Mouse (Mus musculus): ENCODE data around the gene Cdc42bpb. TPM values are rescaled to one million over a fixed set of nuclear protein-coding genes. Genes with fewer than 3 reads are reported as not detected.
A peak's percentile ranks its signal among the peaks of the same experiment; 100 is the strongest.

Cdc42bpb gene
- polyA plus RNA-seq, 1 experiment from 2014 or later: 32.5 TPM

DNA sequence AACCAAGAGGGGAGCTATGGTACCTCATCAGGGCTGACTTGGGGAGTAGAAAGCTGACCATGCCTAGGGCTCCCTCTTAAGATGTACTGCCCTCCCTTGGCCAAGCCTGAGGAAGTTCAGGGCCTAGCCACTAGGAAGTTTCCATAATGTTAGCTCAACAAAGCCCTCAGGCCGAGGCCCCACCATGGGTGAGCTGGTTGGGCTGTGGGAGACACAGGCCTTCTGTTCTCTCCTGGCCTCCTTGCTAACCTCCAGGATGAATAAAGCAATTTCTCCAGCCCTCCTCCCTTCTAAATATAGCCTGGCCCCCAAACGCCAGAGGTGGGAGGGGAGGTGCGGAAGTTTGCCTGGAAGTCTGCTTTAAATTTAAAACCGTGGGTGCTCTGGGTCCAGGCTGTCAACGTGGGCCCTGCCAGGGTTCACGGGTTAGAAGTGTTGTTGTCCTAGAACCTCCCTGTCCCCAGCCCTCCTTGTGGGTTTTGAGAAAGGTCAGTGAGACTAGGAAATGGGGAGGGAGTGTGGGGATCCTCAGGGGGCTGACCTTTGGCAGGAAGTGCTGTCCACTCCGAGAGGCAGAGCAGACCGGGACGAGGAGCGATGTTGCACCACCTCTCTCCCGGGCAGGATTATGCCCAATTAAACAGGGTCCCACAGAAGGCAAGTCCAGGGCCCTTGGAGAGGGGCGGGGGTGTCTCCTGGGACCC lies 35.2 kb upstream of the Cdc42bpb start:
- Histone ChIP-seq H3K9me3 (no peaks in the 10 kb centered on the region), H3K27ac (peak overlapping the region; percentile 31; the same call in 1 of the 2 replicates), H3K27me3 (replicated peaks) (peaks cover 6% of the 10 kb centered on the region; the same call in 1 of the 2 replicates), H3K4me3 (replicated peaks) (peak overlapping the region; percentile 31), H3K4me2 (peak overlapping the region; percentile 56), H3K9ac (no peak overlapping the region), H3K4me1 (peaks cover 28% of the 10 kb centered on the region), H3K36me3 (no peaks in the 10 kb centered on the region)
- WGBS: 23% methylated on average over 12 of the region's 12 CpGs
- no peak for ATAC-seq (ENCODE audit: insufficient read depth, low FRiP score, low read depth)

DNA sequence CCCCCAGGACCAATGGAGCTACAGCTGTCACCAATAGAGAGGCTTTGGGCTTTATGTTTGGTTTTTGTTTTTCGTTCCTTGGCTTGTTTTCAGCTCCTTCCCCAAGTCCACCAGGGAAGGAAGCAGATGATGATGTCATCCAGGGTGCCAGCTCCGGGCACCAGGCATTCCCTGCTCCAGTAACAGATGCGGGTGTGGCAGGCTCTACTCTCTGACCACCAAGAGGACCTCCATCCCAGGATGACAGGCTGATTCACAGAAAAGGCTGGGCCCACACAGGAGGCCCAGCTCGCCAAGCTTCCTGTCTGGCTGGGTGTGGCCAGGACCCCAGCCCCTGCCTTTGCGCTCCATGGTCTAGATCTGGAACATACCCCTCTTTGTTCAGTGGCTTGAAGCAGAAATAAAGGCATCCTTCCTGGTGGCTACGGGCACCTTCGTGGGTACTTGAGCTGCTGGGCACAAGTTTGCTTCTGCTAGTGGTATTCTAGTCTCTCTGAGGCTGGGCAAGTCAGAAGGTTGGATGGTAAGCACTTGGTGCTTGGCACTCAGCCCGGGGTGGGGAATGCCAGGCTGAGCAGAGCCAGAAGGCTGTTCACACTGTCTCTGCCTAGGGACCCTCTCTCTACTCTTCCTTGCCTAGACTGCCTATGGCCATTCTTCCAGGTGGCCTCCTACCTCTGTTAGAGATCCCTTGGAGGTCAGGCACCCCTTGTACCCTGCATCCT lies 34.3 kb upstream of the Cdc42bpb start:
- Histone ChIP-seq H3K4me3 (replicated peaks) (no peak overlapping the region), H3K27me3 (replicated peaks) (peaks cover 15% of the 10 kb centered on the region), H3K9ac (no peak overlapping the region), H3K4me2 (no peak overlapping the region), H3K36me3 (no peaks in the 10 kb centered on the region), H3K27ac (no peak overlapping the region), H3K9me3 (no peaks in the 10 kb centered on the region), H3K4me1 (peaks cover 23% of the 10 kb centered on the region)
- ATAC-seq (ENCODE audit: insufficient read depth, low FRiP score, low read depth): no peak
- WGBS: 75% methylated on average over 8 of the region's 8 CpGs

DNA sequence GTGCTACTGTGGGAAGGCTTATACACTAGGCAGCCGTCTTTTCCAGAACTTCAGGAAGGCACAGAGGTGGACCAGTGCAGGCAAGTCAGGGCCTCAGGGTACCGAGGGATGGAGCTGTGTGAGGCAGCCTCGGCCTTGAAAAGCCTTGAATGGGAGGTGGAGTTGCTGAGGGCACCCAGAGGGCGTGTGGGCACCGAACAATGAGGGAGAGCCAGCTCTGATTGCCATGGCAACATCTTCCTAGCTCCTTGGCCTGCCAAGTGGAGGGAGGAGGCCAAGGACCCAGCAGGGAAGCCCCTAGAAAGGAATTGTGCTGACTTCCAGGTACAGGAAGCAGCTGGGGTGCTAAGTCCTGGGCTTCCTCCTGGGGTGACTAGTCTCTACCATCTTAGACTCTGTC lies 32.1 kb upstream of the Cdc42bpb start:
- Histone ChIP-seq H3K27me3 (replicated peaks) (peaks cover 27% of the 10 kb centered on the region), H3K4me3 (replicated peaks) (no peak overlapping the region), H3K27ac (no peak overlapping the region), H3K36me3 (no peaks in the 10 kb centered on the region), H3K9me3 (no peaks in the 10 kb centered on the region), H3K9ac (no peak overlapping the region), H3K4me2 (no peak overlapping the region), H3K4me1 (peaks cover 24% of the 10 kb centered on the region)
- WGBS: 34% methylated on average over 5 of the region's 5 CpGs
- ATAC-seq (ENCODE audit: insufficient read depth, low FRiP score, low read depth): no peak

DNA sequence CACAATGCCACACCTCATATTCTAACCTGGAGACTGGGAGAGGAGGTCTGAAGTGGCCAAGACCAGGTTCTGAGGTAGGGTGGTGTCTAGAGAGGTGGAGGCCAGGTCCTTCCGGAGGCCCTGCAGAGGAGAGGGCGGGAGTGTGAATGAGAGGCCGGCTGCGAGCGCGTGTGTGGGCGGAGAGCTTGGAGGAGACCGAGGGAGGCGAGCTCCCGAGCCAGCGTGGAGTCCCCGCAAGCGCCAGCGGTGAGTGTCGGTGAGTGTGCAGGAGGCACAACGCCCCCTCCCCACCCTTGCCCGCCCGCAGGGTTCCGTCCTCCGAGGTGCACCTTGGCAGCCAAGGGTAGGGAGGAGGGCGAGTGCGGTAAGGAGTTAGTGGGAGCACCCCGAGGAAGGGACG lies 29.1 kb upstream of the Cdc42bpb start, which contains the start of gene Lbhd2:
TSS of gene Lbhd2 (plus strand) at position 188 of the 400 bp plus-strand sequence.
- Histone ChIP-seq H3K27ac (no peak within 1 kb of the TSS), H3K4me2 (peak within 1 kb of the TSS; percentile 41), H3K27me3 (replicated peaks) (peaks cover 27% of the 10 kb centered on the region), H3K36me3 (no peaks in the 10 kb centered on the region), H3K4me3 (replicated peaks) (peak within 1 kb of the TSS; percentile 6; the same call in 1 of the 2 replicates), H3K4me1 (0 out of 2 replicates have a peak, but pooled peaks cover 10% of the 10 kb centered on the region), H3K9ac (no peak within 1 kb of the TSS), H3K9me3 (no peaks in the 10 kb centered on the region)
- 2% methylated on average over 23 of the region's 24 CpGs for WGBS
- no peak for ATAC-seq (ENCODE audit: insufficient read depth, low FRiP score, low read depth)

DNA sequence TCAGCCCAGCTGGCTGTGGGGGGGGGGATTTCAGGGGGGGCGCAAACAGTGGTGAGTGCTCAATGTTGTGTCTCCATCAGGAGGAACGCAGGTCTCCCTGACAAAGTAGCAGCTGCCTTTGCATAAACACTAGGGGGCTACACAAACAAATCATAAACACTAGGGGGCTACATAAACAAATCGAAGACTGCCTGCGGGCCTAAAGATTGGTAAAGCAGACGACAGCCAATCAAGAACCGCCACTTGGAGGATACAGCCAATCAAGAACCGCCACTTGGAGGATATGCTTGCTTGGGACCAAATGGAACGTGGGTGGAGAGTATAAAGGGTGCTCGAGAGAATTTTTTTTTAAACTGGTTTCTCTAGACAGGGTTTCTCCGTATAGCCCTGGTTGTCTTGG lies 27.4 kb upstream of the Cdc42bpb start:
- Histone ChIP-seq H3K4me1 (0 out of 2 replicates have a peak, but pooled peaks cover 10% of the 10 kb centered on the region), H3K9me3 (no peaks in the 10 kb centered on the region), H3K27ac (no peak overlapping the region), H3K4me2 (no peak overlapping the region), H3K9ac (no peak overlapping the region), H3K36me3 (no peaks in the 10 kb centered on the region), H3K4me3 (replicated peaks) (no peak overlapping the region), H3K27me3 (replicated peaks) (peaks cover 27% of the 10 kb centered on the region)
- ATAC-seq (ENCODE audit: insufficient read depth, low FRiP score, low read depth): no peak
- 53% methylated on average over 10 of the region's 10 CpGs for WGBS

DNA sequence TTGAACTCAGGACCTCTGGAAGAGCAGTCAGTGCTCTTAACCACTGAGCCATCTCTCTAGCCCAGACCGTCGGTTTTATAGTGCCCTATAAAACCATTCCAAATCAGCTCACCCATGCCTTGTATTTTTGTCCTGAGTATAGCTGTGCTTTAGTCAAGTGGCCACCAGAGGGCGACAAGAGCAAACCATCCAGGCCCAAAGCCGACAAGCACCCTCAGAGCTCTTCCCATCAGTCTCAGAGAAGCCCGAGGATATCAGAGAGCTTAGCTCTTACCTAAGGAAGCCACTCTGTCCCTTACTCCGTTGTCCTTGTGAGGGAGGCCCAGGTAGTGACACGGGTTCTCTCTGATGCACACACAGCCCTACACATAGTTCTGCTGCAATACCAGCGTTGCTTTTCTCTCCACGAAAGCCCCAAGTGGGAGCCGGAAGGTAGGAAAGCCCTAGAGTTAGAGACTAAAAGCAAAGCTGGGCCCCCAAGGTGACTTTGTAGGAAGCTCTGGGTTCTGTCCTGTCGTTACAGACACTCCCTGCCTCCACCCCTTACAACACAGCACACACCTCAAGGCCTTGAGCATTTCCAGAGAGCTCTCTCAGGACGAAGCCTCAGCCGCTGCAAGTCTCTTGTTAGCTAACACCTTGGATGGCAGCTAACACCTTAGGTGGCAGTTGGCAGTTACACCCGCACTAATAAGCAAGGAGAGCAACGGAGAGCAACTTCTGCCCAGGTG lies 24.1 kb upstream of the Cdc42bpb start:
- ATAC-seq (ENCODE audit: insufficient read depth, low FRiP score, low read depth): peak; percentile 34
- H3K27ac ChIP-seq: no peak overlapping the region
- H3K36me3 ChIP-seq: no peaks in the 10 kb centered on the region
- H3K9me3 ChIP-seq: no peaks in the 10 kb centered on the region
- peaks cover 11% of the 10 kb centered on the region for H3K27me3 ChIP-seq (replicated peaks)
- no peak overlapping the region for H3K4me3 ChIP-seq (replicated peaks)
- H3K4me2 ChIP-seq: no peak overlapping the region
- 0 out of 2 replicates have a peak, but pooled peaks cover 3% of the 10 kb centered on the region for H3K4me1 ChIP-seq
- no peak overlapping the region for H3K9ac ChIP-seq
- 20% methylated on average over 15 of the region's 15 CpGs for WGBS

DNA sequence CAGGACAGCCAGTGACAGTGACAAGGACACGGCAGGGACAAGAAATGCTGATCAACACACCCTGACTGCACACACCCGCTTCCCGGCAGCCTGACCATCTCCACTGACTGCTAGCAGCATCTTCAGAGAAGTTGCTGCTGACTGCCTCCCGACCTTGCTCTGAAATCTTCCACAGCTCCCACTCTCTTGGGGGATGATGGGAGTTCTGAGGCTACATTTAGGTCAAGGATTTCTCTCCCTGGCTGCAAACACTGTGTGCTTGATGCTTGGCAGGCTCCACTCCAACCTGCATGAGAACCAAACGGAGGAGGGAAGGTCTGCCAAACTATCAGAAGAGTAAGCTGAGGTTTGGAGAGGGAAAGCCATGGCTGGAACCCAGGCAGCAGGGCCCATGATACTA lies 19.5 kb upstream of the Cdc42bpb start:
- 54% methylated on average over 5 of the region's 5 CpGs for WGBS
- no peaks in the 10 kb centered on the region for H3K4me1 ChIP-seq
- no peak overlapping the region for H3K4me3 ChIP-seq (replicated peaks)
- H3K9me3 ChIP-seq: no peaks in the 10 kb centered on the region
- no peak overlapping the region for H3K4me2 ChIP-seq
- no peak overlapping the region for H3K9ac ChIP-seq
- no peaks in the 10 kb centered on the region for H3K27me3 ChIP-seq (replicated peaks)
- ATAC-seq (ENCODE audit: insufficient read depth, low FRiP score, low read depth): no peak
- H3K36me3 ChIP-seq: no peaks in the 10 kb centered on the region
- H3K27ac ChIP-seq: no peak overlapping the region

DNA sequence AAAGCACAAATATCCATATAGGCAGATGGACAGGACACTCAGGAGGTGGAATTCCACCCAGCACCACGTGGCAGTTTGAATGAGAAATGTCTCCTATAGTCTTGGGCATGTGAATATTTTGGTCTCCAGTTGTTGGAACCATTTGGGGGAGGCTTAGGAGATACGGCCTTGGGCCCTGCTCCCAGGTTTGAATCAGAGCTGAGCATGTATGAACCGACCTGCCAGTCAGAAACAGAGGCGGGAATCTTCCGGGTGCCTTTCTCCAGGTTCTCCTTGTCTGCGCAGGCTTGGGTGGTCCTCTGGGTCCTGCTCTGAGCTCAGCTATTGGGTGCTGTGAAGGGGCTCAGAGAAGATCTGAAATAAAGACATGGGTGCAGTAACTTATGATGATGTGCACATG lies 16.5 kb upstream of the Cdc42bpb start:
- WGBS: 81% methylated on average over 6 of the region's 6 CpGs
- Histone ChIP-seq H3K4me1 (no peaks in the 10 kb centered on the region), H3K9ac (no peak overlapping the region), H3K9me3 (no peaks in the 10 kb centered on the region), H3K36me3 (no peaks in the 10 kb centered on the region), H3K4me3 (replicated peaks) (no peak overlapping the region), H3K27me3 (replicated peaks) (no peaks in the 10 kb centered on the region), H3K4me2 (no peak overlapping the region), H3K27ac (no peak overlapping the region)
- ATAC-seq (ENCODE audit: insufficient read depth, low FRiP score, low read depth): no peak

DNA sequence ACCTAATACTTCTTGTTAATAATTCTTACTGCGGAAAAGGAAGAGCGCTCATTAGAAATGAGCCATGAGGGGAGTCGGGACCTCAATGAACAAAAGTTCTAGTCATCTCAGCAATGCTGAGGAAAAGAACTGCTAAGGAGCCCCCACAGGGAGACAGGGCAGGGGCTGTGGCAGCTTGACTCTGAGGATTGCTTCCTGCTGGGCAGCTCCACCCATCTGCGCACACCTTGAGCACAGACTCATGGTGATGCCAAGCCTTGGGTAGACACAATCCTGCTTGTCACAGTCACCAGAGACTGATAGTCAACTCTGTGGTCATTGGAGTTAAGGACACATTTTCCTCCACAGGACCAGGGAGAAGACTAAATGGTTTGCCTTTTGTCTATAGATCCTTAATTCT lies 9.6 kb upstream of the Cdc42bpb start:
- Histone ChIP-seq H3K4me1 (peaks cover 10% of the 10 kb centered on the region; the same call in 1 of the 2 replicates), H3K27ac (peak overlapping the region; percentile 67), H3K36me3 (no peaks in the 10 kb centered on the region), H3K4me2 (no peak overlapping the region), H3K4me3 (replicated peaks) (no peak overlapping the region), H3K9ac (no peak overlapping the region), H3K9me3 (no peaks in the 10 kb centered on the region), H3K27me3 (replicated peaks) (no peaks in the 10 kb centered on the region)
- WGBS: 71% methylated on average over 4 of the region's 4 CpGs
- peak; percentile 70 for ATAC-seq (ENCODE audit: insufficient read depth, low FRiP score, low read depth)

DNA sequence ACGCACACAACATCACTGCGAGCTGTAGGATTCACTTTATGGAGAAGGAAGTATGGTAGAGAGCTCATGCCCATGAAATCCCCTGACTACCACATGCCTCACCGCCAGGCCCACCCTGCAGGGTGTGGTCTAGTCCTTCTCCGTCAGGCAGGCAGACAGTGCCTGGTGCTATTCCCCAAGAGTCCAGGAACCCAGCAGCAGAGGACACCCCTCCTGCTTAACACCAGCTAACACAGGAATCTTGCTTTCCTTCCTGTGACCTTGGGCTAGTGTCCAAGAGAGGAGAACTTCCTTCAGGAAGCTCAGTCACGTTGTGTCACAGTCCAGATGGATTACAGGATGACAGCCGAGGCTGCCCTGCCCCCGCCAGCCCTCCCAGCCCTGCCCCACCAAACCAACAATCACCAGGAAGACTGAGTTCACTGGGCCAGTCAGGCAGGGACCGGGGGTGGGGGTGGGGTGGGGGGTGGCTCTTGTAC lies 9.2 kb upstream of the Cdc42bpb start:
- WGBS: 28% methylated on average over 8 of the region's 8 CpGs
- 0 out of 2 replicates have a peak overlapping the region, but pooled peaks have one; percentile 14 for H3K4me2 ChIP-seq
- no peak overlapping the region for H3K4me3 ChIP-seq (replicated peaks)
- peak overlapping the region; percentile 67 for H3K27ac ChIP-seq
- no peaks in the 10 kb centered on the region for H3K9me3 ChIP-seq
- no peaks in the 10 kb centered on the region for H3K27me3 ChIP-seq (replicated peaks)
- no peaks in the 10 kb centered on the region for H3K36me3 ChIP-seq
- H3K4me1 ChIP-seq: peaks cover 10% of the 10 kb centered on the region; the same call in 1 of the 2 replicates
- no peak overlapping the region for H3K9ac ChIP-seq
- peak; percentile 85 for ATAC-seq (ENCODE audit: insufficient read depth, low FRiP score, low read depth)

DNA sequence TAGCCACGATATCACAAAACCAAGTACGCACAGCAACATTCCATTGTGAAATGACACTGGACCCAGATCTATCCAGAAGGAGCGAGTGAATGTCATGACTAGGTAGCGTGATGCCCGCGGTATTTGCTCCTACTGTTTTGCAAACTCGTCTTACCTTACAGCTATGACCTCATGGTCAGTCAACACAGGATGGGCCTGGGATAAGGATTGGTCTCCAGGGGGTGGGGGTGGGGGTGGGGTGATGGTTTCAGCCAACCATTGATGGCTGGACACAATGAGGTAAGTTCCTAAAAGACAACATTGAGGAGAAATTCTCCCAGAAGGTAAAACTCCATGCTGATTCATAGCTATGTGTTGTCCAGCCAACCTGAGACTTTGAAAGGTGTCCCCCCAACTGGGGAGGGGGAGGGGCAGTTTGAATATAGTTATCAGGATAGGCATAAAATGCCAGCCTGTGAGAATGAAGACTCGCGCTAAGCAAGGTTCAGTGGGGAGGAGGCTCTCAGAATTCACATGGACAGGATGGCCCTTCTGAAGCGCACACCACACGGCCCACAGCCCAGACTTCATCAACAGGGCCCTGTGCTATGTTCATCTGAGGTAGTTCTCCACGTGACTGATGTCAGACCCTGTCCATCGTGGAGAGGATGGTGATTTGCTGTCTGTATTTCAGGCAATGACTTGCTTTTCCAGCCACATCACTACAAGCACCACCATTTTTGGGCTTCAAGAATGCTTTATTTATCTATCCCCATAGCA lies 8.5 kb upstream of the Cdc42bpb start:
- peak; percentile 25; the same call in 1 of the 2 replicates for ATAC-seq (ENCODE audit: insufficient read depth, low FRiP score, low read depth)
- Histone ChIP-seq H3K36me3 (no peaks in the 10 kb centered on the region), H3K9ac (no peak overlapping the region), H3K27ac (peak overlapping the region; percentile 67), H3K4me3 (replicated peaks) (no peak overlapping the region), H3K27me3 (replicated peaks) (no peaks in the 10 kb centered on the region), H3K9me3 (no peaks in the 10 kb centered on the region), H3K4me1 (peaks cover 10% of the 10 kb centered on the region; the same call in 1 of the 2 replicates), H3K4me2 (0 out of 2 replicates have a peak overlapping the region, but pooled peaks have one; percentile 14)
- WGBS: 77% methylated on average over 13 of the region's 13 CpGs
